Mouse (Mus musculus) MEL (cell line): ENCODE measurements around the gene Gm17509. TPM values are rescaled to one million over a fixed set of nuclear protein-coding genes. Genes with fewer than 3 reads are reported as not detected.

ENCODE experiments used
- DNase-seq: peaks from one replicate; pipeline ENCODE4 v3.0.0; 2011; ENCODE audit warnings: low read depth, low spot score
- H3K27ac ChIP-seq: 2 replicates; pipeline ENCODE4 v1.5.1; 2012; ENCODE audit warnings: low read depth, mild to moderate bottlenecking, control low read depth, low read length, moderate library complexity; ENCODE audit not compliant: control insufficient read depth
- H3K27me3 ChIP-seq, 2 experiments: fragments of 150-350 bp in 1 of 2; sonication (generic) in 1 of 2; 2 replicates each; pipeline ENCODE4 v1.6.1; 2012; ENCODE audit warnings: low read length in 2 of 2, mild to moderate bottlenecking in 2 of 2, improper control_type of control experiment in 1 of 2, moderate library complexity in 1 of 2; ENCODE audit not compliant: insufficient read depth in 2 of 2, control insufficient read depth in 1 of 2
- H3K36me3 ChIP-seq, 2 experiments: 2 replicates each; pipeline ENCODE4 v1.6.1; 2012 to 2014; ENCODE audit warnings: low read length in 2 of 2, improper control_type of control experiment in 1 of 2, inconsistent platforms in 1 of 2, mild to moderate bottlenecking in 1 of 2; ENCODE audit not compliant: insufficient read depth in 2 of 2, control insufficient read depth in 1 of 2
- H3K4me1 ChIP-seq, 2 experiments: fragments of 150-350 bp in 1 of 2; sonication (generic) in 1 of 2; 2 replicates each; pipeline ENCODE4 v1.6.1; 2012; ENCODE audit warnings: low read length in 2 of 2, improper control_type of control experiment in 1 of 2, mild to moderate bottlenecking in 1 of 2; ENCODE audit not compliant: insufficient read depth in 2 of 2, control insufficient read depth in 1 of 2
- H3K4me3 ChIP-seq, 2 experiments: fragments of 150-350 bp in 1 of 2; sonication (generic) in 1 of 2; 2 replicates each; pipeline ENCODE4 v1.5.1; 2012; ENCODE audit warnings: low read depth in 2 of 2, low read length in 2 of 2, mild to moderate bottlenecking in 2 of 2, moderate library complexity in 2 of 2, control low read depth in 1 of 2, improper control_type of control experiment in 1 of 2; ENCODE audit not compliant: control insufficient read depth in 1 of 2, insufficient read depth in 1 of 2
- H3K79me2 ChIP-seq: 2 replicates; pipeline ENCODE4 v1.6.1; 2012; ENCODE audit warnings: mild to moderate bottlenecking, low read length, moderate library complexity; ENCODE audit not compliant: control insufficient read depth, poor library complexity, insufficient read depth
- H3K9ac ChIP-seq: 2 replicates; pipeline ENCODE4 v1.6.1; 2012; ENCODE audit warnings: low read depth, mild to moderate bottlenecking, control low read depth, low read length, moderate library complexity; ENCODE audit not compliant: control insufficient read depth, poor library complexity, severe bottlenecking
- H3K9me3 ChIP-seq: fragments of 150-350 bp; sonication (generic); replicated peaks from 2 replicates; pipeline ENCODE4 v1.6.1; 2012; ENCODE audit warnings: mild to moderate bottlenecking, low read length, improper control_type of control experiment, moderate library complexity; ENCODE audit not compliant: insufficient read depth
- BHLHE40 ChIP-seq: IDR thresholded peaks from 2 replicates; pipeline ENCODE4 v1.6.1; 2012; ENCODE audit warnings: low read depth, mild to moderate bottlenecking, inconsistent platforms, low read length, improper control_type of control experiment, borderline replicate concordance
- CHD2 ChIP-seq: IDR thresholded peaks from 2 replicates; pipeline ENCODE4 v1.6.1; 2011; ENCODE audit warnings: low read length, improper control_type of control experiment
- E2F4 ChIP-seq: IDR thresholded peaks from 2 replicates; pipeline ENCODE4 v1.6.1; 2011; ENCODE audit warnings: low read depth, low read length, improper control_type of control experiment, borderline replicate concordance
- HCFC1 ChIP-seq: IDR thresholded peaks from 2 replicates; pipeline ENCODE4 v1.6.1; 2012; ENCODE audit warnings: low read depth, mild to moderate bottlenecking, inconsistent platforms, low read length, improper control_type of control experiment, moderate library complexity
- MAFK ChIP-seq: IDR thresholded peaks from 2 replicates; pipeline ENCODE4 v1.6.1; 2011; ENCODE audit warnings: low read depth, mild to moderate bottlenecking, low read length, improper control_type of control experiment, borderline replicate concordance
- MXI1 ChIP-seq: IDR thresholded peaks from 2 replicates; pipeline ENCODE4 v1.6.1; 2011; ENCODE audit warnings: mild to moderate bottlenecking, low read depth, low read length, improper control_type of control experiment
- MYC ChIP-seq: IDR thresholded peaks from 2 replicates; pipeline ENCODE4 v1.6.1; 2011; ENCODE audit warnings: low read depth, mild to moderate bottlenecking, low read length, improper control_type of control experiment, moderate library complexity
- POLR2A ChIP-seq, 2 experiments: IDR thresholded peaks; 2 replicates each; pipeline ENCODE4 v1.6.1; 2011 to 2012; ENCODE audit warnings: low read length in 2 of 2, mild to moderate bottlenecking in 2 of 2, control low read depth in 1 of 2, improper control_type of control experiment in 1 of 2, low read depth in 1 of 2, moderate library complexity in 1 of 2; ENCODE audit not compliant: control insufficient read depth in 1 of 2, insufficient read depth in 1 of 2, poor library complexity in 1 of 2
- POLR2AphosphoS2 ChIP-seq: IDR thresholded peaks from 2 replicates; pipeline ENCODE4 v1.6.1; 2011; ENCODE audit warnings: low read length, improper control_type of control experiment
- RAD21 ChIP-seq: IDR thresholded peaks from 2 replicates; pipeline ENCODE4 v1.6.1; 2011; ENCODE audit warnings: mild to moderate bottlenecking, low read depth, low read length, improper control_type of control experiment
- RCOR1 ChIP-seq: IDR thresholded peaks from 2 replicates; pipeline ENCODE4 v1.6.1; 2012; ENCODE audit warnings: low read depth, mild to moderate bottlenecking, inconsistent platforms, low read length, improper control_type of control experiment
- SIN3A ChIP-seq: IDR thresholded peaks from 2 replicates; pipeline ENCODE4 v1.6.1; 2012; ENCODE audit warnings: low read length, improper control_type of control experiment, inconsistent platforms
- SMC3 ChIP-seq: IDR thresholded peaks from 2 replicates; pipeline ENCODE4 v1.6.1; 2011; ENCODE audit warnings: low read depth, low read length, improper control_type of control experiment
- TCF12 ChIP-seq: IDR thresholded peaks from 2 replicates; pipeline ENCODE4 v1.6.1; 2014; ENCODE audit warnings: low read depth, mild to moderate bottlenecking, inconsistent platforms, low read length, improper control_type of control experiment, moderate library complexity
- USF1 ChIP-seq: IDR thresholded peaks from 2 replicates; pipeline ENCODE4 v1.6.1; 2014; ENCODE audit warnings: low read depth, mild to moderate bottlenecking, inconsistent platforms, low read length, improper control_type of control experiment, moderate library complexity
- USF2 ChIP-seq, 2 experiments: IDR thresholded peaks; 2 replicates each; pipeline ENCODE4 v1.6.1; 2011 to 2012; ENCODE audit warnings: improper control_type of control experiment in 2 of 2, low read length in 2 of 2, borderline replicate concordance in 1 of 2, inconsistent platforms in 1 of 2, low read depth in 1 of 2, mild to moderate bottlenecking in 1 of 2; ENCODE audit not compliant: insufficient read depth in 1 of 2
- ZC3H11A ChIP-seq: IDR thresholded peaks from 2 replicates; pipeline ENCODE4 v1.6.1; 2012; ENCODE audit warnings: low read depth, mild to moderate bottlenecking, inconsistent platforms, low read length, improper control_type of control experiment
- ZKSCAN1 ChIP-seq: IDR thresholded peaks from 2 replicates; pipeline ENCODE4 v1.6.1; 2012; ENCODE audit warnings: low read depth, mild to moderate bottlenecking, inconsistent platforms, low read length, improper control_type of control experiment, moderate library complexity
- ZNF384 ChIP-seq: IDR thresholded peaks from 2 replicates; pipeline ENCODE4 v1.6.1; 2012; ENCODE audit warnings: low read depth, mild to moderate bottlenecking, inconsistent platforms, low read length, improper control_type of control experiment
- polyA plus RNA-seq, 2 experiments: library from polyadenylated mRNA; stranded (reverse) in 1 of 2; unstranded in 1 of 2; fragments of >175 nt in 1 of 2; fragments of >200 nt in 1 of 2; gene quantifications; 2 replicates each; pipeline versions ENCODE4 v1.2.1 to v1.2.4; 2012; ENCODE audit warnings: low replicate concordance in 2 of 2, low read depth in 1 of 2; ENCODE audit not compliant: insufficient read length in 2 of 2, insufficient read depth in 1 of 2, missing spikeins in 1 of 2
- total RNA-seq: library from RNA; depleted of rRNA; stranded (reverse); fragments of 300-350 nt; gene quantifications from 2 replicates; pipeline ENCODE4 v1.2.3, GENCODE M21; 2012

The Gm17509 gene
- total and polyA plus RNA-seq, 3 experiments = not detected

DNA sequence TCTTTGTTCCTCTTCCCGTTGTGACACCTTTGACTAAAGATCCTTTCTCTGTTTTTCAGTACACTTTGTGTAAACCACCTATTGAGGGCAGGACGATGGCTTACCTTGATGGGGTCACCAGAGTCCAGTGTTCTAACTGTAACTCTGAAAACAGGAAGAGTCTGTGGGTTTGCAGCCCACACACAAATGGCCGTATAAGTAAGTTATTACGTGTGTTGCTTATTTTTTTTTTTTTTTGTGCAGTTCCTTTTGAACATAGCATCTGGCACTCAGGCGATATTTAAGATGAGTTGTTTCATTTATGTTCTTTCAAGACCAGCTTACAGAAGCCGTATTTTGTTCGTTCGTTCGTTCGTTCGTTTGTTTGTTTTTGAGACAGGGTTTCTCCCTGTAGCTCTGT, 3.3 kb downstream of the Gm17509 start:
- Histone ChIP-seq H3K9me3 (no peaks in the 10 kb centered on the region), H3K4me3 (no peak overlapping the region), H3K36me3 (no peaks in the 10 kb centered on the region), H3K4me1 (no peaks in the 10 kb centered on the region), H3K79me2 (no peaks in the 10 kb centered on the region), H3K9ac (no peak overlapping the region), H3K27ac (no peak overlapping the region), H3K27me3 (no peaks in the 10 kb centered on the region)
- TF ChIP-seq CHD2 (no peak), HCFC1 (no peak), POLR2A (IDR thresholded peaks at IDR 0.05; ENCODE audit: control insufficient read depth in 1 of 2, insufficient read depth in 1 of 2, low read depth in 1 of 2, low read length in 2 of 2, poor library complexity in 1 of 2) (no peak), USF2 (IDR thresholded peaks at IDR 0.05; ENCODE audit: borderline replicate concordance in 1 of 2, insufficient read depth in 1 of 2, low read depth in 1 of 2, low read length in 2 of 2) (no peak), TCF12 (no peak), POLR2AphosphoS2 (no peak), MYC (no peak), ZC3H11A (no peak)
- no peak for DNase-seq

DNA sequence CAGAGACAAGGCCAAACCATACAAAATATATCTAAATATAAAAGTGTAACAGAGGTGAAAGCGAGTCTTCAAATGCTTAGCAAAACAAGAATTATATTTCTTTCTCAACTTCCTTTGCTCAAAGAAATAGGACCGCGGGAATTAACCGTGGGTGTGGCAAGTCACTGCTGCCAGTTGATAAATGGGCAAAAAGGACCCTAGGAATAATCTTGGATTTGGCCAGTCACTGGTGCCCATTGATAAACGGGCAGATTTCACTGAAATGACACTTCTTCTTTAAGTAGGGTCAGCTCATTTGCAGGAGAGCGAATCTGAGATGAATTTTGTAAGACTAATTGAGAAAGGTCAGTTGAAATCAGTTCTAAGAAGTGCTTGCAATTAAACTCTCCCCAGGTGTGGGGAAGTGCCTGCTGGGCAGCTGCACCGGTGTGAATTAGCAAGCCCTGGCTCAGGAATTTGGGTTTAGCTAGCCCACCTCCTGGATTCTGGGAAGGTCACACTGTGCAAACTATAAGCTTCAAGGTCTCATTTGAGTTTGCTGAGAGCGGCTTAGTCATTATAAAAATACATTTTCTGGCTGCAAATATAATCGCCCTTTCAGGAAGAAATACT, 4.0 kb downstream of the Gm17509 start:
- Histone ChIP-seq H3K9ac (no peak overlapping the region), H3K4me1 (no peaks in the 10 kb centered on the region), H3K4me3 (no peak overlapping the region), H3K36me3 (no peaks in the 10 kb centered on the region), H3K79me2 (no peaks in the 10 kb centered on the region), H3K9me3 (no peaks in the 10 kb centered on the region), H3K27me3 (no peaks in the 10 kb centered on the region), H3K27ac (no peak overlapping the region)
- DNase-seq = no peak
- TF ChIP-seq MXI1 (no peak), HCFC1 (no peak), TCF12 (no peak), MYC (no peak), E2F4 (no peak), USF1 (no peak), POLR2A (IDR thresholded peaks at IDR 0.05; ENCODE audit: control insufficient read depth in 1 of 2, insufficient read depth in 1 of 2, low read depth in 1 of 2, low read length in 2 of 2, poor library complexity in 1 of 2) (no peak), ZNF384 (no peak), SMC3 (no peak), ZKSCAN1 (no peak), POLR2AphosphoS2 (no peak), SIN3A (no peak), BHLHE40 (no peak), RCOR1 (no peak), USF2 (IDR thresholded peaks at IDR 0.05; ENCODE audit: borderline replicate concordance in 1 of 2, insufficient read depth in 1 of 2, low read depth in 1 of 2, low read length in 2 of 2) (no peak), ZC3H11A (no peak), RAD21 (no peak), MAFK (no peak)
